Mouse (Mus musculus) C2C12 (cell line): ENCODE measurements around the gene Cfap97d2. TPM values are rescaled to one million over a fixed set of nuclear protein-coding genes. Genes with fewer than 3 reads are reported as not detected.

Source experiments
- H3K27me3 ChIP-seq: one replicate; pipeline ENCODE4 v1.6.1; 2011; ENCODE audit not compliant: control insufficient read depth, insufficient read depth, insufficient read length
- H3K36me3 ChIP-seq: one replicate; pipeline ENCODE4 v1.6.1; 2011; ENCODE audit not compliant: control insufficient read depth, insufficient read depth
- H3K4me3 ChIP-seq: one replicate; pipeline ENCODE4 v1.5.1; 2011; ENCODE audit warnings: mild to moderate bottlenecking, control low read depth; ENCODE audit not compliant: poor library complexity, insufficient read depth, severe bottlenecking
- H3K79me2 ChIP-seq: one replicate; pipeline ENCODE4 v1.6.1; 2011; ENCODE audit not compliant: control insufficient read depth, insufficient read depth
- H3K79me3 ChIP-seq: one replicate; pipeline ENCODE4 v1.6.1; 2011; ENCODE audit warnings: low read depth, control low read depth
- H3ac ChIP-seq: one replicate; pipeline ENCODE3; 2011; ENCODE audit warnings: low read depth; ENCODE audit not compliant: control insufficient read depth, insufficient read length
- CEBPB ChIP-seq: IDR thresholded peaks from one replicate; pipeline ENCODE4 v1.6.1; 2011; ENCODE audit warnings: low read depth, mild to moderate bottlenecking, control low read depth, moderate library complexity
- CTCF ChIP-seq: IDR thresholded peaks from one replicate; pipeline ENCODE4 v1.5.1; 2011; ENCODE audit not compliant: control insufficient read depth, insufficient read depth, insufficient read length
- FOSL1 ChIP-seq: IDR thresholded peaks from one replicate; pipeline ENCODE4 v1.8.0; 2011; ENCODE audit warnings: mild to moderate bottlenecking, low read length; ENCODE audit not compliant: poor library complexity, insufficient read depth, severe bottlenecking
- MAX ChIP-seq: IDR thresholded peaks from one replicate; pipeline ENCODE4 v1.6.1; 2011; ENCODE audit warnings: mild to moderate bottlenecking, control low read depth
- MYOD1 ChIP-seq: IDR thresholded peaks from one replicate; pipeline ENCODE4 v1.6.1; 2011; ENCODE audit warnings: low read depth; ENCODE audit not compliant: control insufficient read depth, insufficient read length
- MYOG ChIP-seq: IDR thresholded peaks from one replicate; pipeline ENCODE4 v1.6.1; 2011; ENCODE audit not compliant: control insufficient read depth, insufficient read length; ENCODE audit errors: extremely low read depth
- USF1 ChIP-seq: IDR thresholded peaks from one replicate; pipeline ENCODE4 v1.6.1; 2011; ENCODE audit warnings: low read depth, mild to moderate bottlenecking, control low read depth, moderate library complexity
- polyA plus RNA-seq: library from polyadenylated mRNA; unstranded; fragments of >200 nt; fragmentation: generic; extraction: Trizol; gene quantifications from one replicate; pipeline ENCODE4 v1.2.1, GENCODE M21; 2012; ENCODE audit warnings: missing spikeins

Cfap97d2 gene
- polyA plus RNA-seq, 1 experiment = not detected

DNA sequence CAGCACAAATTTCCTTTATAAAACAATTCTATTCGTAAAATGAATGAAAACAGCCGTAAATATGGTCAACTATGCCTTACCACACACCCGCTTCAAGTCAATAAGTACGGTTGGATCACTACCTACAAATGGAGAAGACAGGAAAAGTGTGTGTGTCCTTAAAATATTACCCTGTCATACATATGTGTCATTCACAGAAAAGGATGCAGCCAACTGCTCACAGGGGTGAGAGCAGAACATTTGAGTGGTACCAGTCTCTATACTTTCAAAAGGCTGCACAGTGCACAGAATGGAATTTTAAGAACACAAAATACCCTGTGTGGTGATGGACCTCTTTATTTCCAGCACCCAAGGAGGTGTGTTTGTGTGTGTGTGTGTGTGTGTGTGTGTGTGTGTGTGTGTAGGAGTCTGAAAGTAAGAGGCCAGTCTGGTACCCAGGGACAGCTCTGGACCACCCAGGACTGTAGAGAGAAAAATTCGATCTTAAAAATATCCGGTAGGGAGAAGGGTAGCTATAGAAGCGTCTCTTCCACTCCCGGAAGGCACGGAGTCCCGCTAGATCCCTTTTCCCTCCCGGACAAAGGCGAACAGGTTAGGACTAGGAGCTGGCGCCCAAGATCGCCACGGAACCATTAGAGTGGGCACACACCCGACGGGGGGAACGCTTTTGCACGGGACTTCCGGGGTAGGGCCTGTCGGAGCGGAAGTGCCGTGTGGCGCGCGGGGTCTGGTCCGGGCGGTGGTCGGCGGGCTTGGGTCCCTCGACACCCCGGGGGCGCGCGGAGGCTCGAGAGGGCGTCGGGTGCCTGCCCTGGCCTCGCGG, 51.5 kb downstream of the Cfap97d2 start, which contains the start of gene Cdc16:
TSS of gene Cdc16 (plus strand) at position 695 of the 823 bp plus-strand sequence.
- peak within 1 kb of the TSS; percentile 77 for H3ac ChIP-seq
- peaks cover 31% of the 10 kb centered on the region for H3K79me3 ChIP-seq
- peaks cover 43% of the 10 kb centered on the region for H3K79me2 ChIP-seq
- H3K36me3 ChIP-seq = peaks cover 24% of the 10 kb centered on the region
- H3K4me3 ChIP-seq = peak within 1 kb of the TSS; percentile 87
- no peaks in the 10 kb centered on the region for H3K27me3 ChIP-seq
- no peak for TF ChIP-seq MAX
- no peak for TF ChIP-seq CEBPB
- TF ChIP-seq MYOD1 = no peak
- TF ChIP-seq MYOG = no peak
- no peak for TF ChIP-seq USF1
- no peak for TF ChIP-seq CTCF
- no peak for TF ChIP-seq FOSL1

DNA sequence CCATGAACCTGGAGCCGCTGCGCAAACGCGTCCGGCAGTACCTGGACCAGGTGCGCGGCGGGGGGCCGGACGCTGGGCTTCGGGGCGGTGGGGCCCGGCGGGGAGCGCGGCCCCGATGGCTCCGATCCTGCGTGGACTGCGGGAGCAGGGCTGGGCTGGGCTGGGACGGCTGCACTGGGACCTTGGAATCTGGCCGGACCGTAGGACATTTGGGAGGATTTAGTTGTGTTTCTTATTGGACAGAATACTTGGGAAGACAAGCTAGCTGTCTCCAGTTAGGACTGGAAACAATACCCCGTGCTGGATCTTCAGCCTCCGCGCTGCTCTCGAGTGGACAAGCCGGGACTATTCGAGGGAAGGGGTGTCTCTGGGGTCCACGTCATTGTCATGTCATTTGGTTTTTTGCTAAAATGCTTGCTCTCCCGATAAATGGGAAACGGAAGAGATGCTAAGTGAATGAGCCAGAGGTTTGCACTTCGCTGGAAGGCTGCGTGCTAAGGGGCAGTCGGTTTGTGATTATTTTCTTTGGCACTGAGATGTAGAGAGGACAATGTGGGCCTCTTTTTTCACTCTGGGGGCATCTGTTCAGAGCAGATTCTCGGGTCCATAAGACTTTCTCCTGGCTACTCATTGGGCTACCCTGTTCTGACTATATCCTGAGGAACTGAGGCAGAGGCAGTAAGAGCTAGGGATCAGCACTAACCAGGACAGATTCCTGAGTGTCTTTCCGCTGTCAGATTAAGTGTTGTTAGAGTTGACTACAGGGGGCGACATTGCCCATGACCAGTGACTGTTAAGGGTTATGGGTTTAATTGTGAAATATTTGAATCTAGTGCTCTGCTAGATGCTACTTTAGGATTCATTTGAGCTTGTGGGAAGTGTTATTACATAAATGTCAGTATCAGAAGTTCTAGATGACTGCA, 52.4 kb downstream of the Cfap97d2 start:
- Histone ChIP-seq H3ac (peak overlapping the region; percentile 77), H3K79me3 (peaks cover 31% of the 10 kb centered on the region), H3K27me3 (no peaks in the 10 kb centered on the region), H3K4me3 (peak overlapping the region; percentile 87), H3K79me2 (peaks cover 43% of the 10 kb centered on the region), H3K36me3 (peaks cover 32% of the 10 kb centered on the region)
- TF ChIP-seq CEBPB (peak; percentile 61), FOSL1 (no peak)

DNA sequence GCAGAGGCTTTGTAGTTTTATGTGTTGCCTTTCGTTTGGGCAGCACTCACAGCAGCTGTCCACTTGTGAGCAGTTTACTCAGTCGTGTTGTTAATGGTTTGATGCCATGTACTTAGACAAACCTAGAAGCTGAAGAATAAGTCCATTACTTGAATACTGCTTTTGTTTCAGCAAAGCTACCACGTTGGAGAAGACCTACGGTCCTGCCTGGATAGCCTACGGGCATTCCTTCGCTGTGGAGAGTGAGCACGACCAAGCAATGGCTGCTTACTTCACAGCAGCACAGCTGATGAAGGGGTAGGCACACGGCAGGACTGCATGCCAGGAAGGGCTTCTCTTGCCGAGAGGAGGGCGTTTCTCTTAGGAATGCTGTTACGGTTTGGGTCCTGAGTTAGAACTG, 63.5 kb downstream of the Cfap97d2 start:
- Histone ChIP-seq H3ac (no peak overlapping the region), H3K36me3 (peaks cover 82% of the 10 kb centered on the region), H3K27me3 (no peaks in the 10 kb centered on the region), H3K79me3 (no peaks in the 10 kb centered on the region), H3K79me2 (no peaks in the 10 kb centered on the region), H3K4me3 (no peak overlapping the region)
- TF ChIP-seq USF1 (no peak), MYOG (no peak)

DNA sequence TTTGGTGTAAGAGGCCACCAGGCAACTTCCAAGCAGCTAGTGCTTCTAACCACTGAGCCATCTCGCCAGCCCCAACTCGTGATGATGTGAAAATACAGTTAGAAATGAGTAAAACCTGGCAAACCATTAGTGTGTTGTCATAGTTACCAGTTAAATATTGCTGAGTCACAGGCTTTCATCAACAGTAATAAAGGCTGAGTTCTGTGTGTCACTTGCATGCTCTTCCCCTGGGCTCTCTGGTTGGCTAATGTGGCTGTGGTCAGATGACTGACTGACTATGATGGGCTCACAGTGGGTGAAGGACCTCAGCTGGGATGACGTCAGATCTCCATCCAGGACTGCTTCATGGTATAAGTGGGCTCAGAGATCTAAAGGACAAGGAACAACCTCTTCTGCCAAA, 74.8 kb downstream of the Cfap97d2 start:
- Histone ChIP-seq H3K4me3 (no peak overlapping the region), H3K36me3 (peaks cover 62% of the 10 kb centered on the region), H3K79me2 (no peaks in the 10 kb centered on the region), H3K79me3 (no peaks in the 10 kb centered on the region), H3ac (no peak overlapping the region), H3K27me3 (no peaks in the 10 kb centered on the region)
- TF ChIP-seq MYOG (no peak), CTCF (no peak), MYOD1 (no peak), MAX (no peak), FOSL1 (no peak), CEBPB (no peak), USF1 (no peak)

DNA sequence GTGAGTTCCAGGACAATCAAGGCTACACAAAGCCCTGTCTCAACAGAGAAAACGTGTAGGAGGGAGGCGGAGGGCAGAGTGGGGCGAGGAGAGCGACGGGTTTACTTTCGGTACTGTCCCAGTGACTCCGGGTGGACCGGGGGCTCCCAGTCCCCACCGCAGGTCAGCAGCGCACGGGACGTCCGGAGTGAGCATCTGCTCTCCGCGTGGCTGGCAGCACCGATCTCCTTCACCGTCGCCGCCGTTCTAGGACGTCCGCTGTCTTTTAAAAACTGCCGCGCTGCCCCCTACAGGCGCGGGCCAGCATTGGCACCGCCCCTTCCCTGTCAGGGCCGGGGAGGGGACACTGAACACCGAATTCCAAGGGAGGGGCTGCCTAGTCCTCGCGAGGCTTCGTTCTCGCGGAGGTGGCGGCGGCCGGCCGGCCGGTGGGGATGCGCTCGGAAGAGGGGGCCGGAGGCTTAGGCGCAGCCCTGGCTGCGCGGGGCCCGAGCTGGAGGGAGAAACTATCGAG, 79.6 kb downstream of the Cfap97d2 start, which contains the start of gene Upf3a:
TSS of gene Upf3a (plus strand) at position 366 of the 514 bp plus-strand sequence.
- peak within 1 kb of the TSS; percentile 53 for H3K4me3 ChIP-seq
- peaks cover 10% of the 10 kb centered on the region for H3K79me3 ChIP-seq
- TF ChIP-seq CTCF (peak; percentile 52), MAX (peak; percentile 89), MYOD1 (no peak), FOSL1 (no peak)
- H3ac ChIP-seq = peak within 1 kb of the TSS; percentile 98
- H3K79me2 ChIP-seq = peaks cover 38% of the 10 kb centered on the region
- H3K36me3 ChIP-seq = peaks cover 47% of the 10 kb centered on the region
- no peaks in the 10 kb centered on the region for H3K27me3 ChIP-seq
